Mouse (Mus musculus) limb, embryonic 15.5 days (tissue): ENCODE results near the gene Zbtb9. TPM values are rescaled to one million over a fixed set of nuclear protein-coding genes. Genes with fewer than 3 reads are reported as not detected.

Experiments
- ATAC-seq: fragments of 200-750 bp; cut with Nextera tagmentation; 2 replicates; pipeline ENCODE4 v1.8.0; 2017; ENCODE audit warnings: low read depth, moderate TSS enrichment; ENCODE audit not compliant: insufficient number of reproducible peaks, low FRiP score, low TSS enrichment
- H3K27ac ChIP-seq: fragments of 300-500 bp; sonication (generic); 2 replicates; pipeline ENCODE4 v1.5.1; 2015; ENCODE audit warnings: moderate library complexity, mild to moderate bottlenecking, inconsistent platforms
- H3K27me3 ChIP-seq: fragments of 300-500 bp; sonication (generic); 2 replicates; pipeline ENCODE4 v1.6.1; 2015; ENCODE audit warnings: inconsistent platforms
- H3K36me3 ChIP-seq: fragments of 300-500 bp; sonication (generic); 2 replicates; pipeline ENCODE4 v1.6.1; 2015; ENCODE audit warnings: inconsistent platforms
- H3K4me1 ChIP-seq: fragments of 300-500 bp; sonication (generic); 2 replicates; pipeline ENCODE4 v1.6.1; 2015; ENCODE audit warnings: inconsistent platforms
- H3K4me2 ChIP-seq: fragments of 300-500 bp; sonication (generic); 2 replicates; pipeline ENCODE4 v1.6.1; 2015; ENCODE audit warnings: mild to moderate bottlenecking, inconsistent platforms
- H3K4me3 ChIP-seq: fragments of 300-500 bp; sonication (generic); 2 replicates; pipeline ENCODE4 v1.5.1; 2015; ENCODE audit warnings: mild to moderate bottlenecking, inconsistent platforms
- H3K9ac ChIP-seq: fragments of 300-500 bp; sonication (generic); 2 replicates; pipeline ENCODE4 v1.6.1; 2015; ENCODE audit warnings: inconsistent platforms
- H3K9me3 ChIP-seq: fragments of 300-500 bp; sonication (generic); 2 replicates; pipeline ENCODE4 v1.6.1; 2016; ENCODE audit warnings: inconsistent platforms
- WGBS: fragments of 180-500 bp; shearing (Covaris S2); methylation state at CpG from one replicate; pipeline ENCODE4 v1.1.7; 2015; 5-methylcytosine and 5-hydroxymethylcytosine counted together
- polyA plus RNA-seq: library from polyadenylated mRNA; unstranded; fragments of >200 nt; fragmentation: Nextera tagmentation; extraction: Ambion mirVana; gene quantifications from 2 replicates; pipeline ENCODE4 v1.2.1, GENCODE M21; 2015

Gene Zbtb9
- polyA plus RNA-seq, 1 experiment from 2014 or later = 14.1 TPM

DNA sequence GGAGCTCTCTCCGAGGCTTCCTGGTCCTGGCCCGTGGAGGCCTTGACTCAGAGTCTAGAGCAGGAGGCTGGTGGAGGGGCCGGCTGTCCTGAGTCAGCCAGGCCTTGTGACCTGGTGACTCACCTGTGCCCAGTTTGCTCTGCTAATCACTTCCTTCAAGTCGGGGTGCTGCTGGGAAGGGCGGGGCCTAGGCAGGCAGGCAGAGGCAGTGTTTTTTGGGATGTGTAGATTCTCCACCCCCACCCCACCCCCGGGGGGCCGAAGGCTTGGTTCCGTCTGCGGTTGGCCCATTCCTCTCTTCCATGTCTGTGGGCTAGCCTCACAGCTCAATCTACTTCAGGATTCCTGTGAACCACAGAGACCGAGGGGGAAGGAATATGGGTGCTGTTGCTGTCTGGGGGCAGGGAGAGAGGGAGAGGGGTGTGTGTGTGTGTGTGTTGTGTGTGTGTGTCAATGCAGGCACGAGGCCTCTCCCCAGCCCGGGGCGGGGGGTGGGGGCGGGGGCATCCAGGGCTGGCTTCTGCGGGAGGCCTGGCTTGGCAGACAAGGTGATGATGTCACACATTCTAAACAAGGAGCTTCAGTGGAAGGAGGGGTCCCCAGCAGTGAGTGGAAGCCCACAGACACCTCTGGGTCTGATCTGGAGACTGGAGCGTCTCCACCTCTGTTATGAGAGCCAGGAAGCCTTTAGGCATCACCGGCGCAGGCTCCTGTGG, 65.5 kb downstream of the Zbtb9 start:
- WGBS = 30% methylated on average over 18 of the region's 18 CpGs
- no peaks in the 10 kb centered on the region for H3K9me3 ChIP-seq
- ATAC-seq = 0 out of 2 replicates have a peak, but pooled peaks have one; percentile 17
- H3K9ac ChIP-seq = no peak overlapping the region
- peak overlapping the region; percentile 44 for H3K27ac ChIP-seq
- no peaks in the 10 kb centered on the region for H3K27me3 ChIP-seq
- H3K4me2 ChIP-seq = peak overlapping the region; percentile 14; the same call in 1 of the 2 replicates
- H3K4me1 ChIP-seq = peaks cover 59% of the 10 kb centered on the region
- no peak overlapping the region for H3K4me3 ChIP-seq
- H3K36me3 ChIP-seq = no peaks in the 10 kb centered on the region

DNA sequence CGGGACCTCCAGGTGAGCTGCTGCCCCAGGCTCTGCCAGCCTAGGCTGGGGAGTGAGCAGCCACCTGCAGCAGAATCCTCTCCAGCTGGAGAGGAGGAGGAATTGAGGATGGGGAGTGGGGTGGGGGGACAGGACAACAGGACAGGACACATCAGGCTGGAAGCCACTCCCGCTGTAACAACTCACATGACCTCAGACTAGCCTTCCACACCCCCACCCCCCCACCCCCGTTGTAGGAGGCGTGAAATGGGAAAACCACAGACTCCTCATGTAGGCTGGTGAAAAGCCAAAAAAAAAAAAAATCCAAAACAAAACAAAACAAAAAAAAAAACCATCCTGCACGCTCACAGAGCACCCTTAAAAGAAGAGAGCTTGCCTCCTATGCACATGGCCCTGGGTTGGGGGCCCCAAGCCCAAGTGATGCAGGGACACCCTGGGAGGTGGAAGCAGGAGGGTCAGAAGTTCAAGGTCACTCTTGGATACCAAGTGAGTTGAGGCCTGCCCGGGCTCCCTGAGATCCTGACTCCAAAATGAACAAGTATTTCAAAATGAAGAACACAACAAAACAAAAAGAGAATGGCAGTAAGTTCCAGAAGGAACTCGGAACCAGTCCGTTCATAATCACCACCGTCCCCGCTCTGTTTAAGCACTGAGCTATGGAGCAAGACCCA, 66.6 kb downstream of the Zbtb9 start:
- Histone ChIP-seq H3K9ac (no peak overlapping the region), H3K9me3 (no peaks in the 10 kb centered on the region), H3K36me3 (no peaks in the 10 kb centered on the region), H3K4me1 (peaks cover 59% of the 10 kb centered on the region), H3K4me3 (no peak overlapping the region), H3K4me2 (peak overlapping the region; percentile 25; the same call in 1 of the 2 replicates), H3K27ac (peak overlapping the region; percentile 64), H3K27me3 (no peaks in the 10 kb centered on the region)
- 54% methylated on average over 10 of the region's 10 CpGs for WGBS
- no peak for ATAC-seq

DNA sequence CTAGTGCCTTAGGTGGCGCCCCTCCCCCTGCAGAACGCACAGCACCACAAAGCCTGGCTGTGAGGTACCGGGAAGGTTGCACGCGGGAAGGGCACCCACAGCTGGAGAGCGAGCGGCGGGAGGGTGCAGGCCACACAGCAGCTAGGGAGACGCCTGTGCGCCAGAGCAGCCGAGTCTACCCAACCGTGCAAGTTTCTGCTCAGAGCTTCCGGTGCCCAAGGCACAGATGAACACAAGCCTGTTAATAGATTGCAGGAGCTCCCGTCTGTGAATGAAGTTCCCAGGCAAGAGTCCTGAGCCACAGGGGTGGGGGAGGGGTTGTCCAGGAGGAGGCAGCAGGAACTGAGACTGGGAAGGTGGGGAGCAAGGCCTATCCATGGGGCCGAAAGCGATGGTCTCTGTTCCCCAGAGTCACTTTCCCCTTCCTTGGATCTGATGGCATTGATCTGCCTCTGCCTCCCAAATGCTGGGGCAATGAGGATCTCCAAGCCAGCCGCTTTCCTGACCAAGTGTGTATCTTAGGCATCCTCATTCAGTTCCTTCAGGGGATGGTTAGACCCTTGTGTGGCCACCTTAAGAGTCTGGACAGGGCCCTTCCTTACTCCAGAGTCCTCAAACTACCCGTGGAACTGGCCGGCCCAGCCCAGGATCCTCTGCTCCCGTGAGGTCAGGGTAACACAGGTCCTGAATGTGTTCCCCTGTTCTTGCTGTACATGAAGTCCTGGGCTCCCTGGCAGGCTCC, 67.5 kb downstream of the Zbtb9 start:
- Histone ChIP-seq H3K36me3 (no peaks in the 10 kb centered on the region), H3K27me3 (no peaks in the 10 kb centered on the region), H3K27ac (peak overlapping the region; percentile 64), H3K4me3 (no peak overlapping the region), H3K9ac (no peak overlapping the region), H3K9me3 (no peaks in the 10 kb centered on the region), H3K4me2 (peak overlapping the region; percentile 25), H3K4me1 (peaks cover 59% of the 10 kb centered on the region)
- whole genome bisulfite sequencing = 12% methylated on average over 20 of the region's 20 CpGs
- ATAC-seq = no peak

DNA sequence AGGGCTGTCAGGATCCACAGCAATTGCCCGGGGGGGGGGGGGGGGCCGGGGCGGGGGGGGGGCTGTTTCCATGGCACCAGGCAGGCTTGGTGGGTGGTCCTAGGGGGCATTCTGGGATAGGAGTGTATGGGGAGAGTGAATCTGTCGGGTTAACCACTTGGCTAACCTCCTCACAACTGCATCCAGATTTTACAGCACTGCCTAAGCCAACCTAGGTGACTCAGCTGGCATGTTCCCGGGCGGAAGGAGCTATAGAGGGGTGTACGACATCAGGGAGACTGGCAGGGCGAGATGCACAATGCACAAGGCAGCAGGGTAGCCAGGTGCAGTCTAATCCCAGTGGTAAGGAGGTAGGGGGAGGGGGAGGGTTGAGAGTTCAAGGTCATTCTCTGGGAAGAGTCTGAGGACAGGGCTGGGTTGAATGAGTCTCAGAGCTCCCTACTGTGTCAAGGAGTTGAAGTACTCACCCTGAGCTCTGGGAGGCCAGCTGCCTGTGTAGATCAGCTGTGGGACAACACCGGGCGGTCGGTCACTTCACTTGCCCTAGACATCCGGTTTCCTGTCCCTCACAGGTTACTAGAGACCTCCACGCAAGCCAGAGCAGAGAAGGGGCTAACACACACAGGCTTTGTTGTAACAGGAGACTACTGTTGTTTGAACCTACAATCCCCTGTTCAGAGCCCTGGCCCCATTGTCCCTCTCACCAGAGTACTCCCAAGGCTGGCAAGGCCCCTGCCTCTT, 68.2 kb downstream of the Zbtb9 start:
- Histone ChIP-seq H3K36me3 (no peaks in the 10 kb centered on the region), H3K4me1 (peaks cover 54% of the 10 kb centered on the region), H3K27ac (no peak overlapping the region), H3K4me3 (no peak overlapping the region), H3K27me3 (no peaks in the 10 kb centered on the region), H3K4me2 (no peak overlapping the region), H3K9ac (no peak overlapping the region), H3K9me3 (no peaks in the 10 kb centered on the region)
- no peak for ATAC-seq
- 42% methylated on average over 13 of the region's 13 CpGs for WGBS

DNA sequence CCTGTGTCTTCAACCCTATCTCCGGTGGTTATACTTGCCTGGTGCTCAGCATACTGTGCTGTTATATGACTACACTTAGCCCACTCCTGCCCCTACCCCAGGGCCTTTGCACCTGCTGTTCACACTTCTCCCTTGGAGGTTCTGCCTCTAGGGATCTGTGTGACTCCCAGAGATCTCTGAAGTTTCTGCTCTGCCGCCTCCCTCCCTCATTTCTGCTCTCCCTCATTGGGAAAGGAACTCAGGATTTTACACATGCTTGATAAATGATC, 68.8 kb downstream of the Zbtb9 start:
- Histone ChIP-seq H3K27ac (no peak overlapping the region), H3K4me3 (no peak overlapping the region), H3K36me3 (no peaks in the 10 kb centered on the region), H3K9ac (no peak overlapping the region), H3K27me3 (no peaks in the 10 kb centered on the region), H3K9me3 (no peaks in the 10 kb centered on the region), H3K4me1 (peaks cover 54% of the 10 kb centered on the region), H3K4me2 (no peak overlapping the region)
- WGBS = 95% methylated on average over 2 of the region's 2 CpGs
- ATAC-seq = no peak

DNA sequence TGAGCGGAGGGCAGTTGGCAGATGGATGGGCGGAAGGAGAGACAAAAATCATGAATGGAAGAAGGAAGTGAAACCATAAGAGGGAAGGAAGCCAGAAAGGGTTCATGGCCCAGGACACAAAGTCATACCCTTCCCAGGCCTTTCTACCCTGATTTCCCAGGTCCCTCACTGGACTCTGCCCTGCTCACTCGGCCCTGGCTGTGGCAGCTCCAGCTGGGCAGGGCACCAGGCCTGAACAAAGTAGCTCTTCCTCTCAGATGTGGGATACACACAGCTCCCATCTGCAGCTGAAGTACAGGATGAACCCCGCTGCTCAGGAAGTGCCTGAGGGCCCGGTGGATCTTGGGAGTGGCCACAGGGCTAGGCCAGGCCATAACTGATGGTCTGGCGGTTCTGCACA, 69.9 kb downstream of the Zbtb9 start:
- peaks cover 51% of the 10 kb centered on the region for H3K4me1 ChIP-seq
- H3K4me3 ChIP-seq = no peak overlapping the region
- 56% methylated on average over 6 of the region's 6 CpGs for WGBS
- H3K4me2 ChIP-seq = no peak overlapping the region
- no peaks in the 10 kb centered on the region for H3K36me3 ChIP-seq
- ATAC-seq = no peak
- no peaks in the 10 kb centered on the region for H3K27me3 ChIP-seq
- H3K9me3 ChIP-seq = no peaks in the 10 kb centered on the region
- H3K27ac ChIP-seq = no peak overlapping the region
- no peak overlapping the region for H3K9ac ChIP-seq

DNA sequence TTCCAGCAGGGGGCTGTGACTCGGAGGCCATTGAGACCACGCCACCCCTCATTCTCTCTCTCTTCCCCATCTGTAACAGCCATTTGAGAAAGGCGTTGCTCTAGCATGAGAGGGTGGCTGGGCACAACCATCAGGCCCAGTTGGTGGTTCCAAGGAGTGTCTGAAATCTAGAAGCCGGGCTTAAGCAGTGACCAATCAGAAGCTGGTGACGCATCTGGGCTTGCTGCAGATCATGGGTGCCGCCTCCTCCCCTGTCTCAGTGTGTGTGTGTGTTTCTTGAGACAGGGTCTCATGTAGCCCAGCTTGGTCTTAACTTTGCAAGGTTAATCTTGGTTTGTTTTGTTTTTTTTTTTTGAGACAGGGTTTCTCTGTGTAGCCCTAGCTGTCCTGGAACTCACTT, 72.2 kb downstream of the Zbtb9 start:
- H3K4me1 ChIP-seq = peaks cover 39% of the 10 kb centered on the region
- H3K27ac ChIP-seq = no peak overlapping the region
- 84% methylated on average over 6 of the region's 6 CpGs for WGBS

GRCm38 (mm10) chr17:27047762-27048444, 74.9 kb downstream of the Zbtb9 start:
- H3K9ac ChIP-seq = no peak overlapping the region
- no peak for ATAC-seq
- H3K4me3 ChIP-seq = no peak overlapping the region
- no peaks in the 10 kb centered on the region for H3K27me3 ChIP-seq
- H3K36me3 ChIP-seq = no peaks in the 10 kb centered on the region
- peaks cover 42% of the 10 kb centered on the region for H3K4me1 ChIP-seq
- no peaks in the 10 kb centered on the region for H3K9me3 ChIP-seq
- WGBS = 56% methylated on average over 14 of the region's 14 CpGs
- H3K27ac ChIP-seq = peak overlapping the region; percentile 87
- no peak overlapping the region for H3K4me2 ChIP-seq

More for the DNA sequence above, 72.2 kb downstream of the Zbtb9 start:
- H3K9ac ChIP-seq = no peak overlapping the region
- H3K4me3 ChIP-seq = no peak overlapping the region
- no peak for ATAC-seq
- no peaks in the 10 kb centered on the region for H3K9me3 ChIP-seq
- no peaks in the 10 kb centered on the region for H3K36me3 ChIP-seq
- no peak overlapping the region for H3K4me2 ChIP-seq
- H3K27me3 ChIP-seq = no peaks in the 10 kb centered on the region

DNA sequence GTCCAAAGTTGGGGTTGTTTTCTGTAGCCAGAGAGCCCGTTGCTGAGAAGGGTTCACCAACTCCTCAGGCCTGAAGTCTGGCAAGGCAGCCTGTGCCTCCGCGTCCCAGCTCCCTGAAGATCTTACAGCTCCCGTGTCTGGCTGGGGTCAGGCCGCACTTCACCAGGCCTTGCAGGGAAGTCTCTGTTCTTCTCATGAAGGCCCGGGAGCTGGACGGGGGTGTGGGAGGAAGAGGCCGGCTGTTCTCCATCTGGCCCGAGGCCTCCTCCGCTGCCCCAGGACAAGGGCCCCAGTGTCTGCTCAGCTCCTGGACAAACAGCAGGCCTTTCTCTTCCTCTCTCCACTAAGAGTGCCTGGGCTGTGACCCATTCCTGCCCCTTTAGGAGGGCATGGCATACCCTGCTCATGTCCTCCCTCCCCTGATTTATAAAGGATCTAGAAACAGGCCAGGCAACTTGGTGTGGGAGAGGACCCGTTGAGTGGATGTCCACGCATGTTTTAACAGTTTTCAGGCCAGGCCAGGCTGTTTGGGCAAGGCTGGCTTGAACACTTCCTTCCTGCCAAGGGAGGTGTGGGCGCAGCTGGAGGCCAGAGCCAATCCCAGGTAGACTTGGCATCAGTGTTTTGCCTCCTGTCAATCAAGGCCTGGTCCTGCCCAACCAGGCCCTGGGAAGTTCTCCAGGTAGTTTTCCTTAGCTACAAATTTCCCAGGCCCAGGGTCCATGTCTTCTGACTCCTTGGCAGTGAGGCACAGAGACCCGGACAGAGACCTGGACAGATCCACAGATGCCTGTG, 75.7 kb downstream of the Zbtb9 start:
- Histone ChIP-seq H3K4me1 (peaks cover 36% of the 10 kb centered on the region), H3K27me3 (no peaks in the 10 kb centered on the region), H3K9me3 (no peaks in the 10 kb centered on the region), H3K36me3 (no peaks in the 10 kb centered on the region), H3K4me2 (no peak overlapping the region), H3K9ac (no peak overlapping the region), H3K4me3 (no peak overlapping the region), H3K27ac (peak overlapping the region; percentile 87)
- 52% methylated on average over 14 of the region's 14 CpGs for WGBS
- ATAC-seq = peak; percentile 17; the same call in 1 of the 2 replicates

DNA sequence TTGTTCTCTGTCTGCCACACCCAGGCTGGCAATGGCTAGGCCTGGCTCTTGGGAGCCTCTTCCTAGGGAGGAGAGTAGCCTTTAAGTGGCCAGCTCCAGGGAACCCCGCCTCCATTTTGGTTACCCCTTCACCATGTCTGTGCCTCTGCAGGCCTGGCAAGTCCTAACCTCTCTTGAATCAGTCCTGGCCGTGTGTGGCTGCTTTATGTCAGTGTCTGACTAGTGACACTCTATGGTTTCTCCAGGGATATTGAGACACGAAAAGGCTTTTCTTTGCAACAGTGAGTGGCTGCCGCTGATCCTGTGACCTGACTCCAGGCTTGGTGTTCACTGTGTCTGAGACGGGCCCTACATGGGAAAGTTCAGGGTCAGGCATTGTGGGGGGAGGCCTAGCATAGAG, 77.9 kb downstream of the Zbtb9 start:
- H3K4me2 ChIP-seq = no peak overlapping the region
- H3K4me3 ChIP-seq = no peak overlapping the region
- H3K9me3 ChIP-seq = no peaks in the 10 kb centered on the region
- no peaks in the 10 kb centered on the region for H3K27me3 ChIP-seq
- no peak for ATAC-seq
- no peaks in the 10 kb centered on the region for H3K36me3 ChIP-seq
- no peak overlapping the region for H3K9ac ChIP-seq
- H3K27ac ChIP-seq = peak overlapping the region; percentile 51
- H3K4me1 ChIP-seq = peaks cover 37% of the 10 kb centered on the region
- 64% methylated on average over 5 of the region's 5 CpGs for WGBS

DNA sequence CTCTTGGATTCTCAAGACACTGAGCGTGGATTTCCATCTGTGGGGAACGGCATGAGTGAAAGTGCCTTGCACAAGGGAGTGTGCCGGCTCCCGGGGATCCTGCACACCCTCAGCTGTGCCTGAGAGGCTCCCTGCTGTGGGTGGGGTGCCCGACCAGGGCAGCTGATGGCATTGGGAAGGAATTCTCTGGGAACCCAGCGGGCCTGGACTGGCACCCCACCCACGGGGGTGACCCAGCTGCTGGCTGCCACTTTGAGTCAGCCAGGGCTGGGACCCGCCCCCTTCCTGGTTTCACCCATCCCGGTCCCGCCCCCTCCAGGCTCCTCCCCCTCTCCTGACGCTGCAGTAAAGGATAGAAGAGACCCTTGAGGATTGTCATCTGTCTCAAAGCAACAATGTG, 78.5 kb downstream of the Zbtb9 start:
- H3K4me2 ChIP-seq = no peak overlapping the region
- H3K36me3 ChIP-seq = no peaks in the 10 kb centered on the region
- 35% methylated on average over 8 of the region's 11 CpGs for WGBS
- H3K27ac ChIP-seq = peak overlapping the region; percentile 51
- no peak overlapping the region for H3K9ac ChIP-seq
- no peaks in the 10 kb centered on the region for H3K27me3 ChIP-seq
- no peak for ATAC-seq
- peaks cover 42% of the 10 kb centered on the region for H3K4me1 ChIP-seq
- H3K9me3 ChIP-seq = no peaks in the 10 kb centered on the region
- no peak overlapping the region for H3K4me3 ChIP-seq
